Mouse (Mus musculus): ENCODE measurements at regions not wholly inside any gene's neighbourhood (a gene's known extent, or its start where the extent isn't known, plus 50 kb on each side); places are given as distances from the start of the nearest gene placed in this dataset.

DNA sequence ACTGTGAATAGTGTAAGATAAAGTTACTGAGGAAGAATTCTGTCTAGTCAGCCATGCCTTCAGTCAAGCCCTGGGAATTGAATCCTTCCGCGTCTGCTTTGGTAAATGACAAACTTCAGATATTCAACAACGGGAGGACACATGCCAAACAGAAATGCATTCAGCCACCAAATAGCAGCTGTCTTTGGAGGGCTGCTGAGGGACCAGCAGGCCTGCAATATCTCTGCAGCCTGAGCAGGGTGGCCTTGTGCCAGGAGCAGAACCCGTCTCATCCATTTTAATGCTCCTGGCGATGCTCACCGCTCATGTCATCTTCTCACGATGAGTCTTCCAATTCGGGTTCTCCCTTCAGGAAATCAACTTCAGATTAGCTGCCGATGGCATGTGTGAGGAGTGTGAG lies 87.1 kb upstream of the Pik3r1 start:
- no peak overlapping the region for H3K4me2 ChIP-seq
- 61% methylated on average over 9 of the region's 9 CpGs for WGBS
- H3K36me3 ChIP-seq = no peaks in the 10 kb centered on the region
- no peak overlapping the region for H3K27ac ChIP-seq
- H3K9ac ChIP-seq = no peak overlapping the region
- ATAC-seq (ENCODE audit: borderline replicate concordance, extremely low read depth, low FRiP score, low TSS enrichment) = no peak; the same call in 1 of the 2 replicates
- H3K27me3 ChIP-seq = no peaks in the 10 kb centered on the region
- H3K4me3 ChIP-seq = no peak overlapping the region
- H3K4me1 ChIP-seq = no peaks in the 10 kb centered on the region
- no peaks in the 10 kb centered on the region for H3K9me3 ChIP-seq

DNA sequence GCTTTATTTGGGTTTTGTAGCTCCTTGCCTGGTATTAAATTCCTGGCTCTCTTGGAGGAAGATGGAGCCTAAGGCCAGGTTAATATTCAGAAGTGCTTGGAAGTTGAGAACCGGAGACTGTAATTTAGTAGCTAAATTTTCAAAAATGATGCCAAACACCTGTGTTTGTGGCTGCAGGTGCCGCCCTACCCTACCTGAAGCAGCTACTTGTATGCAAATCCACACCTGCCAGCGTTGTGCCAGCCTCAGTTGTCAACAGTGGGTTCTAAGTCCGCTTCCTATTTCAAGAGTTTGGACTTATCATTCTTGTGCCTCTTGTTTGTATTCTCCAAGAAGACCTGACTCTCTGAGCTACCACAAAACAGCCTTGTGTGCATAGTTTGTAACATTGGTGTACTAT lies 92.7 kb upstream of the Pik3r1 start:
- WGBS = 79% methylated on average over 4 of the region's 4 CpGs
- Histone ChIP-seq H3K9ac (no peak overlapping the region), H3K4me1 (no peaks in the 10 kb centered on the region), H3K4me3 (no peak overlapping the region), H3K4me2 (no peak overlapping the region), H3K27me3 (no peaks in the 10 kb centered on the region), H3K27ac (no peak overlapping the region), H3K36me3 (no peaks in the 10 kb centered on the region), H3K9me3 (no peaks in the 10 kb centered on the region)
- no peak for ATAC-seq (ENCODE audit: borderline replicate concordance, extremely low read depth, low FRiP score, low TSS enrichment)

GRCm38 (mm10) chr13:101862011-101862410 lies 94.0 kb upstream of the Pik3r1 start:
- no peak overlapping the region for H3K4me3 ChIP-seq
- H3K4me2 ChIP-seq = no peak overlapping the region
- no peaks in the 10 kb centered on the region for H3K4me1 ChIP-seq
- no peaks in the 10 kb centered on the region for H3K9me3 ChIP-seq
- ATAC-seq (ENCODE audit: borderline replicate concordance, extremely low read depth, low FRiP score, low TSS enrichment) = no peak
- H3K27ac ChIP-seq = no peak overlapping the region
- H3K9ac ChIP-seq = no peak overlapping the region
- H3K27me3 ChIP-seq = no peaks in the 10 kb centered on the region
- WGBS = 56% methylated on average over 13 of the region's 13 CpGs
- H3K36me3 ChIP-seq = no peaks in the 10 kb centered on the region

DNA sequence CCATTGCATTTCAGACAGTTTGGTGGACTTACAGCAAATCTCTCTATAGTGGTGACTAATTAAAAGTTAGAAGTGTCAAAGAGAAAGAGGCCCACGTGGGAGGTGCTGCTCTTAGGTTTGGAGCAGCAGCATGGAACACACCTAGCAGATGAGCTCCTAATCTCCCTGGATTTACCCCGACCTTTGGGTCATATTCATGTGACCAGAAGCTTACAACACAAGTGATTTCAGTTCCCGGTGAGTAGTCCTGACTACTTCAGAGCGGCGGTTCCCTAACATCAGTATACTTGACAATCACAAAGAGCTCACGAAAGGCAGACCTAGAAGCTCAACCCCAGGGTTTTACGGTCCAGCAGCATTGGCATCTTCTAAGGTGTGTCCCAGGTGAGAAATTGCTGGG lies 95.0 kb upstream of the Pik3r1 start:
- H3K27ac ChIP-seq = no peak overlapping the region
- no peak overlapping the region for H3K4me2 ChIP-seq
- no peak overlapping the region for H3K4me3 ChIP-seq
- no peaks in the 10 kb centered on the region for H3K36me3 ChIP-seq
- ATAC-seq (ENCODE audit: borderline replicate concordance, extremely low read depth, low FRiP score, low TSS enrichment) = no peak
- H3K9ac ChIP-seq = no peak overlapping the region
- no peaks in the 10 kb centered on the region for H3K4me1 ChIP-seq
- H3K27me3 ChIP-seq = no peaks in the 10 kb centered on the region
- no peaks in the 10 kb centered on the region for H3K9me3 ChIP-seq
- 81% methylated on average over 7 of the region's 7 CpGs for WGBS

DNA sequence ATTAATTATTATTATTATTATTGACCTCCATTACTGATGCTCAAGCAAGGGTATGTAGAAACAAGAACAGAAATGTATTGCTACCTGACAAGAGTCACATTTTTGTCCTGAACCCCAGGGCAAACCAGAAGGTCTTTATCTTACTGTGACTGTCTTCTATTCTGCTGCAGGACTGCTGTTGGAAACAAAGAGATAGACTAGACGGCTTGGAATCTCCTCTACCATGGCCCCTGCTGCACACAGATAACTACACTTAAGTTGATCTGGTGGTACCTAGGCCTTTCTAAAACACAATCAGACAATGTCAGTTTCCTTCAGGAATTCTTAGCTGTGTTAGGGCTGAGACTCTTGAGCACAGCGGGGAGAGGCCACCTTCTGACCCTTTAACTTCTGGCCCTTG lies 95.6 kb upstream of the Pik3r1 start:
- no peak overlapping the region for H3K9ac ChIP-seq
- H3K27ac ChIP-seq = no peak overlapping the region
- no peak overlapping the region for H3K4me2 ChIP-seq
- ATAC-seq (ENCODE audit: borderline replicate concordance, extremely low read depth, low FRiP score, low TSS enrichment) = no peak
- no peak overlapping the region for H3K4me3 ChIP-seq
- 81% methylated on average over 2 of the region's 2 CpGs for WGBS
- H3K4me1 ChIP-seq = no peaks in the 10 kb centered on the region
- H3K9me3 ChIP-seq = no peaks in the 10 kb centered on the region
- no peaks in the 10 kb centered on the region for H3K36me3 ChIP-seq
- H3K27me3 ChIP-seq = no peaks in the 10 kb centered on the region

- no peak overlapping the region for H3K27ac ChIP-seq
- no peaks in the 10 kb centered on the region for H3K9me3 ChIP-seq
- no peaks in the 10 kb centered on the region for H3K36me3 ChIP-seq
- ATAC-seq (ENCODE audit: borderline replicate concordance, extremely low read depth, low FRiP score, low TSS enrichment) = no peak
- 37% methylated on average over 4 of the region's 4 CpGs for WGBS
- H3K27me3 ChIP-seq = no peaks in the 10 kb centered on the region
- H3K4me1 ChIP-seq = no peaks in the 10 kb centered on the region
- H3K4me2 ChIP-seq = no peak overlapping the region
- H3K4me3 ChIP-seq = no peak overlapping the region
- no peak overlapping the region for H3K9ac ChIP-seq
Observed at GRCm38 (mm10) chr13:101866843-101867242, 98.8 kb upstream of the Pik3r1 start.

GRCm38 (mm10) chr13:101874761-101875160 lies 106.7 kb upstream of the Pik3r1 start:
- ATAC-seq (ENCODE audit: borderline replicate concordance, extremely low read depth, low FRiP score, low TSS enrichment) = no peak
- Histone ChIP-seq H3K4me3 (no peak overlapping the region), H3K4me2 (no peak overlapping the region), H3K4me1 (no peaks in the 10 kb centered on the region), H3K27ac (no peak overlapping the region), H3K9ac (no peak overlapping the region), H3K36me3 (no peaks in the 10 kb centered on the region), H3K9me3 (no peaks in the 10 kb centered on the region), H3K27me3 (no peaks in the 10 kb centered on the region)
- WGBS = 89% methylated on average over 4 of the region's 4 CpGs

DNA sequence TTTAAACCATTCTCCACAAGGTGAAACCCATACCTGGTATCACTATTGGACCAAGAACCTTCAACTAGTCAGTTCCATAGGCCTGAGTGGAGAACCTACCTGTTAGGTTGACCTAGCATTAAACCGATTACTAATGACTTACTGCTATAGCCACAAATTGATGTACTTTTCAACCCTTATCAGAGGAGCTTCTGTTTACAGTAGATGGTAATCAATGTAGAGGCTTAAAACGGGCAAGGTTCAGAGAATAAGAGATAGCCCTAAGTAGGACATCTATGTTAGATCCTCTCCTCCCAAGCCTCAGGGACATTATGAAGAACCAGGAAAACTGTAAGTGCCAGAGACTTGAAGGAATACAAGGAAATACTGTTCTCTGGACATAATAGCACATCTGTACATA lies 108.1 kb upstream of the Pik3r1 start:
- Histone ChIP-seq H3K9ac (no peak overlapping the region), H3K4me3 (no peak overlapping the region), H3K27ac (no peak overlapping the region), H3K36me3 (no peaks in the 10 kb centered on the region), H3K27me3 (no peaks in the 10 kb centered on the region), H3K9me3 (no peaks in the 10 kb centered on the region), H3K4me2 (no peak overlapping the region), H3K4me1 (no peaks in the 10 kb centered on the region)
- no peak for ATAC-seq (ENCODE audit: borderline replicate concordance, extremely low read depth, low FRiP score, low TSS enrichment)
- 84% methylated on average over 2 of the region's 2 CpGs for WGBS

DNA sequence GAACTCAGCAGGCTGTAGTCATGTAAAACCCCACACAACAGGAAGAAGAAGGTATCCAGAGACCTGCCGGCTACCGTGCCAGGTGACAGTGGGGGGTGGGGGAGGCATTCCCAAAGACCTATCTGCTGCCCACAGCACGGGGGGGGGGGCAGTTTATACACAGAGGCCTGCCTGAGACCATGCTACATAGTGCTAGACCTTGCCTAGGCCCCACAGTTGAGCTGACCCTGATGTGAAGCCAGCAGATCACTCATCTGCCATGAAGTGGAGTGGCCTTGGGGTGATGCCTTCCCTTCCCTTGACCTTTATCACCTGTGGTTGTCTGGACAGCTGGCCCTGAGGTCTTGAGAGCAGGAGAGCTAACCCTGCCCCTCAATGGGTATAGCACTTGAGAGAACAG lies 108.6 kb upstream of the Pik3r1 start:
- no peak for ATAC-seq (ENCODE audit: borderline replicate concordance, extremely low read depth, low FRiP score, low TSS enrichment)
- WGBS = 83% methylated on average over 3 of the region's 3 CpGs
- Histone ChIP-seq H3K36me3 (no peaks in the 10 kb centered on the region), H3K9ac (no peak overlapping the region), H3K27ac (no peak overlapping the region), H3K4me1 (no peaks in the 10 kb centered on the region), H3K4me2 (no peak overlapping the region), H3K9me3 (no peaks in the 10 kb centered on the region), H3K27me3 (no peaks in the 10 kb centered on the region), H3K4me3 (no peak overlapping the region)

GRCm38 (mm10) chr13:101878168-101878567 lies 110.2 kb upstream of the Pik3r1 start:
- ATAC-seq (ENCODE audit: borderline replicate concordance, extremely low read depth, low FRiP score, low TSS enrichment) = no peak
- Histone ChIP-seq H3K4me1 (no peaks in the 10 kb centered on the region), H3K9ac (no peak overlapping the region), H3K27me3 (no peaks in the 10 kb centered on the region), H3K27ac (no peak overlapping the region), H3K9me3 (no peaks in the 10 kb centered on the region), H3K4me3 (no peak overlapping the region), H3K36me3 (no peaks in the 10 kb centered on the region), H3K4me2 (no peak overlapping the region)

- H3K9ac ChIP-seq = no peak overlapping the region
- ATAC-seq (ENCODE audit: borderline replicate concordance, extremely low read depth, low FRiP score, low TSS enrichment) = no peak
- H3K27me3 ChIP-seq = no peaks in the 10 kb centered on the region
- no peak overlapping the region for H3K4me3 ChIP-seq
- H3K4me2 ChIP-seq = no peak overlapping the region
- H3K9me3 ChIP-seq = no peaks in the 10 kb centered on the region
- H3K4me1 ChIP-seq = no peaks in the 10 kb centered on the region
- no peak overlapping the region for H3K27ac ChIP-seq
- H3K36me3 ChIP-seq = no peaks in the 10 kb centered on the region
- WGBS = 60% methylated on average over 8 of the region's 8 CpGs
Observed at GRCm38 (mm10) chr13:101879561-101880081, 111.6 kb upstream of the Pik3r1 start.

- no peak for ATAC-seq (ENCODE audit: borderline replicate concordance, extremely low read depth, low FRiP score, low TSS enrichment)
- no peak overlapping the region for H3K4me2 ChIP-seq
Observed at GRCm38 (mm10) chr13:101883177-101883576, 115.2 kb upstream of the Pik3r1 start.

GRCm38 (mm10) chr13:101884752-101885151 lies 116.7 kb upstream of the Pik3r1 start:
- no peaks in the 10 kb centered on the region for H3K9me3 ChIP-seq
- no peaks in the 10 kb centered on the region for H3K27me3 ChIP-seq
- H3K4me1 ChIP-seq = no peaks in the 10 kb centered on the region
- H3K4me2 ChIP-seq = no peak overlapping the region
- H3K4me3 ChIP-seq = no peak overlapping the region
- no peak for ATAC-seq (ENCODE audit: borderline replicate concordance, extremely low read depth, low FRiP score, low TSS enrichment)
- no peaks in the 10 kb centered on the region for H3K36me3 ChIP-seq
- no peak overlapping the region for H3K9ac ChIP-seq
- no peak overlapping the region for H3K27ac ChIP-seq
- WGBS = 55% methylated on average over 3 of the region's 3 CpGs

More at GRCm38 (mm10) chr13:101883177-101883576, 115.2 kb upstream of the Pik3r1 start:
- Histone ChIP-seq H3K9me3 (no peaks in the 10 kb centered on the region), H3K4me3 (no peak overlapping the region), H3K36me3 (no peaks in the 10 kb centered on the region), H3K27ac (no peak overlapping the region), H3K9ac (no peak overlapping the region), H3K27me3 (no peaks in the 10 kb centered on the region), H3K4me1 (no peaks in the 10 kb centered on the region)

Measured in lung, embryonic 15.5 days (tissue).